Mouse (Mus musculus) A20 (cell line): ENCODE data around the gene Shroom3.

Experiments used
- DNase-seq: peaks from one replicate; pipeline ENCODE4 v3.0.0-alpha.2; 2011; ENCODE audit warnings: low read depth, low spot score

Gene Shroom3

GRCm38 (mm10) chr5:92751488-92751887, 68.3 kb downstream of the Shroom3 start:
- no peak for DNase-seq

GRCm38 (mm10) chr5:92755241-92755775, 72.1 kb downstream of the Shroom3 start:
- DNase-seq: no peak

DNA sequence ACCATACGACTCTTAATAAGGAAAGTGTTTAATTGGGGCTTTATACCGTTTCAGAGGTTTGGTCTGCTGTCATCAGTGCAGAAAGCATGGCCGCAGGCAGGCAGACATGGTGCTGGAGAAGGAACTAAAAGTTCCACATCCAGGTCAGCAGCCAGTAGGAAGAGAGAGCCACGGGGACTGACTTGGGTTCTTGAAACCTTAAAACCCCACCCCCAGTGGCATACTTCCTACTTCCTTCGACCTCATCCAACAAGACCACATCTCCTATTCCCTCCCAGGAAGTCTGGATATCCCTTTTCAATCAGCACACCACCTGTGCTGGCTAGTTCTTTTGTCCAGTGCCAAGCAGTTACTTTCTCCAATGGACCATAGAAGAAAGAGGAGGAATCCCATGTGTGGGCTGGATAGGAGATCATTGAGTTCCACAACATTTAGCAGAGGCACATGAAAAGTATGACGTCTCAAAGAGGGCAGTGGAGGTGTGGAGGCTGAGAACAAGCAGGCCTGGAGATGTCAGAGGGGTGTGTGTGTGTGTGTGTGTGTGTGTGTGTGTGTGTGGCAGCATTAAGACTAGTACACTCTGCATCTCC, 76.0 kb downstream of the Shroom3 start:
- no peak for DNase-seq

DNA sequence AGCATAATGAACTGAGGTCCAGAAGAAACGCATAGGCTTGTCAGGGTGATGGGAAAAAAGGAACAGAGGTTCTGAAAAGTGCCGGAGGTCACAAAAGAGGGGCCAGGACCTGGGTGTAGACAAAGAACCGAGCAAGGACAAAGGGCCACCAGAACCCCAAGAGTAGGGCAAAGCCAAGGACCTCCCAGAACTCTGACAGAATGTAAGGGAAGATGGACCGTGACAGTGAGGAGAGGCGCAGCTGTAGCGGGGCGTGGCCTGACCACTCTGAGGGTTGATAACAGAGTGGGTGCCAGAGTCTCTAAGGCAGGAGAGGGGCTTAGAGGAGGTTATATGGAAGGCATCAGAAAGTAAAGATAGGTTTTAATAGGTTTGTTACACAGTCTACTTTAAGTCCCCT, 77.3 kb downstream of the Shroom3 start:
- DNase-seq: no peak

DNA sequence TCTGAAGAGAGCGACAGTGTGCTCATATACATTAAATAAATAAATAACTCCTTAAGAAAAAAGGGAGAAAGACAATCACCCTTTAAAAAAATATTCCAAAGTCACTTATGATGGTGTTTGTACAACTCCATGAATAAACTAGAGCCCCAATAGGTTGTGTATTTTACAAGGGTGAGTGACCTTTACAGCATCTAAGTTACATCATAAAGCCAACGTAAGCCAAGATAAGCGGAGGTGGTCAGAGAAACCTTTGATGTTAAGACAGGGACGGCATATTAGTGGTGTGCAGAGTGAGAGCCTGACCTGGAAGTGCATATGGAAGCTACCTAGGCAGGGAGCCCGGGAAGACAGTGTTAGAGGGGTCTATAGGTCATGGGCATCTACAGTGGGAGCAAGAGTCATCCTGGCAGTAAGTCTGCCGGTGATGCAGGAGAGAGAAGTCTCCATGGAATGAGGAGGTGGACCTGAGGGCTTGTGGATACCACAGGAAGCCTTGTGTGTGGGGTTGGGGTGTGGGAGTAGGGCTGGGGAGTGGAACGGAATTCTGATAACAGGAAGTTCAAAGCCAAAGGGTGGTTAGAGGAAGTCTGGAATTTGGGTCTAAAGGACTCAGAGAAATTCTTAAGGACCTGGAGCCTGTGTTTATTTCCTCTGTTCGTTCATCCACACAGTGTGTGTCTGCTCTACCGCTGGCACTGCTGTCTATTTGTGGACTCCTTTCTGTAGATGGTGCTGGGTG, 78.5 kb downstream of the Shroom3 start:
- no peak for DNase-seq

- DNase-seq: no peak
Measured at GRCm38 (mm10) chr5:92762425-92762824, 79.2 kb downstream of the Shroom3 start.

GRCm38 (mm10) chr5:92763546-92763952, 80.3 kb downstream of the Shroom3 start:
- DNase-seq: no peak

GRCm38 (mm10) chr5:92766301-92766700, 83.1 kb downstream of the Shroom3 start:
- no peak for DNase-seq

DNA sequence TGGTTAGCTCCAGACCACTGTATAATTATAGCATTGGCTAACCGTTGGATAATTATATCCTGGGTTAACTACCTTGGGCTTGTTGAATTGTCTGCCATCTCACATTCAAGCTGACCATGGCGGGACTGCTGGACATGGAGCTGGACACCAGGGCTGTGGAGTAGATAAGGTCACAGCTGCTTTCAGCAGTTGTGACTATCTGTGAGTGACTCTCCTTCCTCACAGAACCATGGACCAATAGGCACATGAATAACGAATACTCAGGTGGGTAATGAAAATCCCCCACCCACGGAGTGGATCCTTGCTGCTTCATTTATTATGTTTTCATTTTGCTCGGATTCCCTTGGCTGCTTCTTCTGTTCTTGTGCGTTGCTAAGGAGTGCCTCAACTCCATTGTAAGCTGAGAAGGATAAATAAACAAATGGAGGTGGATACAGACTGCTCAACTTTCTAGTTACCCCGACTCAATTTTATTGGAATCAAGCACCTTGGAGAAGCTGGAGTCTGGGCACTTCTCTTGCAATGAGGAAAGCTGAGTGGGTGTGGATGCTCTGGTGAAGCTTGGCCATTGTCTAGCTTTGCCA, 84.1 kb downstream of the Shroom3 start:
- no peak for DNase-seq

GRCm38 (mm10) chr5:92767857-92768291, 84.6 kb downstream of the Shroom3 start:
- no peak for DNase-seq

GRCm38 (mm10) chr5:92773821-92774220, 90.6 kb downstream of the Shroom3 start:
- DNase-seq: no peak

- DNase-seq: no peak
Measured at GRCm38 (mm10) chr5:92774419-92774818, 91.2 kb downstream of the Shroom3 start.

- DNase-seq: no peak
Measured at GRCm38 (mm10) chr5:92774893-92775292, 91.7 kb downstream of the Shroom3 start.

GRCm38 (mm10) chr5:92778395-92778794, 95.2 kb downstream of the Shroom3 start:
- no peak for DNase-seq

GRCm38 (mm10) chr5:92781082-92781481, 97.8 kb downstream of the Shroom3 start:
- DNase-seq: no peak

DNA sequence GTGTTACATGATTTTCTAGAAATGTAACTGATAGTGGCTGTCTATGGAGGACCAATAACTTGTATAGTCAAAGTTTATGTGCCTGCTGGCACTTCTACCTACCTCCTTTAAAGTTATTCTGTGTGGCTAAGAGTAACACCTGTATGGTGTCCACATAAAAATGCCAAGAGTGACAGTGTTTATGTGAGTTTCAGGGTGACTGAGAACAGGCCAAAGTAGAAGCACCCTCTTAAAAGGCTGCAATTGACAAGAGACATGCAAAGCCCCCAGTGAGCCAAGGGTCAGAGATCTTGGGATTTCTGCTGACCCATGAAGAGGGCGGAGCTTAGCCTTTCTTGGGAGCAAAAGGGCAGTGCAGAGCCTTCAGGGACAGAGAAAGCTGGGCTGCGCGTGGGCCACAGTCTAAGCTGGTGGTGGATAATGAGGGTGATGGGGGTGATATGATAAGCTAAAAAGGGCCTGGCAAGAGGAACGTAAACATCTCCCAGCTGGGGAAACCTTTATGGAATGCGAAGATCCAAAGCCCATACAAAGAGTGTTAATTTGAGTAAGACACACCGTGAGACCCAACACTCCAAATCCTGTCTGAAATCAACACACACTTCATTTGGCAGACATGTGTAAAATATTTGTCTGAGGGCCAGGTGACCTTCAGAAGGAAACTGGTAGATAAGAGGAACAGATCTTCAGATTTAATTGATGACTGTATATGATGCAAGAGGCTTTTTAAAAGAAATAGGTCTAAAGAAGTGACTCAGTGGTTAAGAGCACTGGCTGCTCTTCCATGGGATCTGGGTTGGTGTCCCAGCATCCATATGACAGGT, 101.0 kb downstream of the Shroom3 start:
- DNase-seq: no peak

DNA sequence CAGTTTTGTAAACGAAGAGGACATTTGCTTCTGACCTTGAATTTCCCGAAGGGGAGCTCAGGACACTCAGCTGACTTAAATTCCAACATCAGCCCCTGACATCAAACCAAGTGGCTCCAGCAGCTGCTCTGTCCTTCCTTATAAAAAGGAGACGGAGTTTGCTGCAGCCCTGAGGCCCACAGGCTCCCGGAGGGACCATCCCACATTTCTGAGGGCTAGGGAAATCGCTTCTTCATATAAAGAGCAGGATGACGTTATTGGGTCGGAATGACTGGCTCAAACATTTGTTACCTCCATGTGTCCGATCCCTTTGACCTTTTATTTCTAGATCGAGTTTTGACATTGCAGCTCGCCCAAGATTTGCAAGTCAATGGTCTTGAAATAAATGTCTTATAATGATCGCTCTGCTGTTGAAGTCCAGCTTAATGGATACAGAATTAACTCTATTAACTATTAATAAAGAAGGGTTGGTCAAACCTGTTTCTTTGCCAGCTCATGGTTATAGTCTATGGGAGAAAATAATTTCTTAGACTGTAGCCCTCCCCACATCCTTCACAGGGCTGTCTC, 102.7 kb downstream of the Shroom3 start:
- DNase-seq: no peak

GRCm38 (mm10) chr5:92788990-92789389, 105.8 kb downstream of the Shroom3 start:
- DNase-seq: no peak

GRCm38 (mm10) chr5:92796089-92796990, 113.1 kb downstream of the Shroom3 start:
- no peak for DNase-seq

DNA sequence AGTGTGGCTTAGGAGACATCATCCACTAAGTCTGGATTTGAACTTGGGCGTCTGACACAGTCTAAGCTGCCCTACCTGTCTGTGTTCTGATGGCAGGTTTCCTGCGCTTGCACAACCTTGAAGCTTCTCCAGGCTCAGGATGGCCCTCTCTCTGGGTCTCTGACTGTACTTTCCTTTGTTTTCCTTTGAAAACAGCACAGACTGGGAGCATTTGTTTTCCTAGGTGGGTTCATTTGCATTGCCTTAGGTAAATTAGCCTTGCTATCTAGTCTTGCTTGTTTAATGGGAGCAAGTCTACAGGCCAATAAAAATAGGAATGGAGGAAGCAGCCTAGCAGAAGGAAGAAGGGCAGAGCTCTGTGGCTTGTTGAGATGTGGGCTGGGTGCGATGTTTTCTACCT, 114.7 kb downstream of the Shroom3 start:
- no peak for DNase-seq
